Mouse (Mus musculus): Measurements from ENCODE around the gene Uprt. TPM values are rescaled to one million over a fixed set of nuclear protein-coding genes. Genes with fewer than 3 reads are reported as not detected.

Uprt gene
- polyA plus RNA-seq (2012; rRNA removed; ENCODE audit: low replicate concordance) = 2.4 and 2.9 TPM in 2 replicates

GRCm38 (mm10) chrX:104482572-104483443 lies at the start of gene Uprt:
Uprt (plus strand) TSS chrX:104482818.

Other genes with a start within 250 kb of the Uprt start
- gene Abcb7, start 69.0 kb upstream of the Uprt start, polyA plus RNA-seq (2012; rRNA removed; ENCODE audit: low replicate concordance) = 0.85 and 14.4 TPM in 2 replicates
- gene Zdhhc15, start 188.2 kb downstream of the Uprt start, polyA plus RNA-seq (2012; rRNA removed; ENCODE audit: low replicate concordance) = 0.08 and 0.15 TPM in 2 replicates

Measured in duodenum, adult 2 months (tissue).